Mouse (Mus musculus) intestine, embryonic 15.5 days (tissue): ENCODE measurements around the gene Myh9. TPM values are rescaled to one million over a fixed set of nuclear protein-coding genes. Genes with fewer than 3 reads are reported as not detected.
A peak's percentile ranks its signal among the peaks of the same experiment; 100 is the strongest.
"Not testable (repeated sequence)": the region's sequence is repeated elsewhere in the genome, so short reads cannot be mapped to it uniquely, and the experiment has no call there.

Experiments used
- ATAC-seq: fragments of 200-750 bp; cut with Nextera tagmentation; 2 replicates; pipeline ENCODE4 v1.8.0; 2017; ENCODE audit warnings: moderate TSS enrichment, moderate library complexity
- H3K27ac ChIP-seq: fragments of 300-500 bp; sonication (generic); 2 replicates; pipeline ENCODE4 v1.5.1; 2015; ENCODE audit warnings: mild to moderate bottlenecking, inconsistent platforms
- H3K27me3 ChIP-seq: fragments of 300-500 bp; sonication (generic); replicated peaks from 2 replicates; pipeline ENCODE4 v1.6.1; 2015; ENCODE audit warnings: inconsistent platforms
- H3K36me3 ChIP-seq: fragments of 300-500 bp; sonication (generic); 2 replicates; pipeline ENCODE4 v1.6.1; 2015; ENCODE audit warnings: inconsistent platforms
- H3K4me1 ChIP-seq: fragments of 300-500 bp; sonication (generic); replicated peaks from 2 replicates; pipeline ENCODE4 v1.6.1; 2015; ENCODE audit warnings: inconsistent platforms
- H3K4me2 ChIP-seq: fragments of 300-500 bp; sonication (generic); replicated peaks from 2 replicates; pipeline ENCODE4 v1.6.1; 2015; ENCODE audit warnings: mild to moderate bottlenecking, inconsistent platforms
- H3K4me3 ChIP-seq: fragments of 300-500 bp; sonication (generic); replicated peaks from 2 replicates; pipeline ENCODE4 v1.5.1; 2015; ENCODE audit warnings: inconsistent platforms
- H3K9ac ChIP-seq: fragments of 300-500 bp; sonication (generic); 2 replicates; pipeline ENCODE4 v1.6.1; 2015; ENCODE audit warnings: inconsistent platforms
- H3K9me3 ChIP-seq: fragments of 300-500 bp; sonication (generic); 2 replicates; pipeline ENCODE4 v1.6.1; 2016; ENCODE audit warnings: inconsistent platforms
- WGBS: fragments of 180-500 bp; shearing (Covaris S2); methylation state at CpG from one replicate; pipeline ENCODE4 v1.1.7; 2015; 5-methylcytosine and 5-hydroxymethylcytosine counted together
- polyA plus RNA-seq: library from polyadenylated mRNA; unstranded; fragments of >200 nt; fragmentation: Nextera tagmentation; extraction: Ambion mirVana; gene quantifications from 2 replicates; pipeline ENCODE4 v1.2.1, GENCODE M21; 2015

Gene Myh9
- polyA plus RNA-seq, 1 experiment from 2014 or later, result 52.9 TPM

- not testable (repeated sequence) for H3K9ac ChIP-seq, H3K27ac ChIP-seq, H3K36me3 ChIP-seq, H3K4me1 ChIP-seq, H3K4me2 ChIP-seq, H3K9me3 ChIP-seq, H3K27me3 ChIP-seq, H3K4me3 ChIP-seq
- WGBS, result 24% methylated on average over 4 of the region's 10 CpGs
- peak; percentile 41; the same call in 1 of the 2 replicates for ATAC-seq
These were observed 117.6 kb downstream of the Myh9 start for GRCm38 (mm10) chr15:77724208-77724911.

- WGBS, result no CpG with 5 or more reads among the region's 3 CpGs
- H3K9ac ChIP-seq, H3K27me3 ChIP-seq, ATAC-seq, H3K4me1 ChIP-seq, H3K4me3 ChIP-seq, H3K36me3 ChIP-seq, H3K9me3 ChIP-seq, H3K27ac ChIP-seq, H3K4me2 ChIP-seq: not testable (repeated sequence)
These were observed 120.5 kb downstream of the Myh9 start for GRCm38 (mm10) chr15:77721509-77721908.

GRCm38 (mm10) chr15:77718240-77718639, 123.7 kb downstream of the Myh9 start:
- H3K27me3 ChIP-seq, H3K4me1 ChIP-seq, H3K27ac ChIP-seq, H3K9ac ChIP-seq, H3K4me3 ChIP-seq, H3K4me2 ChIP-seq, H3K9me3 ChIP-seq, ATAC-seq, H3K36me3 ChIP-seq: not testable (repeated sequence)
- WGBS, result 55% methylated on average over 2 of the region's 6 CpGs

Other genes starting within 250 kb of the Myh9 start
- gene Apol10b, start 246.1 kb downstream of the Myh9 start, polyA plus RNA-seq, result 0.38 and 0.54 TPM in 2 replicates
- gene Gm36245, start 242.9 kb downstream of the Myh9 start, polyA plus RNA-seq, result not detected in 2 replicates
- gene Apol11b, start 198.9 kb downstream of the Myh9 start, polyA plus RNA-seq, result 0.14 and 0.30 TPM in 2 replicates
- 0.13 and 0.43 TPM in 2 replicates for gene Apol7e, start 143.3 kb downstream of the Myh9 start, polyA plus RNA-seq
- gene Apol9b, start 113.1 kb downstream of the Myh9 start, polyA plus RNA-seq, result 0.35 TPM in 1 of 2 replicates, not detected in the other
- 0.18 and 0.35 TPM in 2 replicates for gene Apol8, start 85.2 kb downstream of the Myh9 start, polyA plus RNA-seq
- 314 and 350 TPM in 2 replicates for gene Txn2, start 86.8 kb upstream of the Myh9 start, polyA plus RNA-seq
- 2.5 and 2.6 TPM in 2 replicates for gene Foxred2, start 114.5 kb upstream of the Myh9 start, polyA plus RNA-seq
- 187 and 189 TPM in 2 replicates for gene Eif3d, start 128.6 kb upstream of the Myh9 start, polyA plus RNA-seq